Mouse (Mus musculus) heart, embryonic 11.5 days (tissue): Measurements from ENCODE around the gene Erp27. TPM values are rescaled to one million over a fixed set of nuclear protein-coding genes. Genes with fewer than 3 reads are reported as not detected.

Experiments used
- ATAC-seq: fragments of 200-750 bp; cut with Nextera tagmentation; replicated peaks from 2 replicates; pipeline ENCODE4 v1.8.0; 2017; ENCODE audit warnings: moderate library complexity; ENCODE audit not compliant: insufficient number of reproducible peaks, low FRiP score, low TSS enrichment
- H3K27ac ChIP-seq: fragments of 300-500 bp; sonication (generic); 2 replicates; pipeline ENCODE4 v1.5.1; 2014; ENCODE audit warnings: mild to moderate bottlenecking, low read depth, low read length
- H3K27me3 ChIP-seq: fragments of 300-500 bp; sonication (generic); 2 replicates; pipeline ENCODE4 v1.6.1; 2014; ENCODE audit warnings: mild to moderate bottlenecking, low read length, mixed read lengths; ENCODE audit not compliant: control insufficient read depth, insufficient read depth
- H3K36me3 ChIP-seq: fragments of 300-500 bp; sonication (generic); 2 replicates; pipeline ENCODE4 v1.6.1; 2014; ENCODE audit warnings: mild to moderate bottlenecking, low read length, moderate library complexity, mixed read lengths; ENCODE audit not compliant: control insufficient read depth, insufficient read depth
- H3K4me1 ChIP-seq: fragments of 300-500 bp; sonication (generic); 2 replicates; pipeline ENCODE4 v1.6.1; 2014; ENCODE audit warnings: low read length; ENCODE audit not compliant: control insufficient read depth, insufficient read depth
- H3K4me2 ChIP-seq: fragments of 300-500 bp; sonication (generic); 2 replicates; pipeline ENCODE4 v1.6.1; 2014; ENCODE audit warnings: mild to moderate bottlenecking, moderate library complexity
- H3K4me3 ChIP-seq: fragments of 300-500 bp; sonication (generic); 2 replicates; pipeline ENCODE4 v1.5.1; 2014; ENCODE audit warnings: low read depth, low read length
- H3K9ac ChIP-seq: fragments of 300-500 bp; sonication (generic); 2 replicates; pipeline ENCODE4 v1.6.1; 2014; ENCODE audit warnings: mild to moderate bottlenecking, low read depth, low read length, moderate library complexity
- H3K9me3 ChIP-seq: fragments of 300-500 bp; sonication (generic); replicated peaks from 2 replicates; pipeline ENCODE4 v1.6.1; 2016; ENCODE audit warnings: low read length; ENCODE audit not compliant: control insufficient read depth
- whole genome bisulfite sequencing: fragments of 180-500 bp; shearing (Covaris S2); extraction: QIAGEN DNeasy Blood & Tissue Kit; methylation state at CpG from one replicate; pipeline ENCODE4 v1.1.7; 2014; ENCODE audit not compliant: insufficient replicate concordance; 5-methylcytosine and 5-hydroxymethylcytosine counted together
- polyA plus RNA-seq: library from polyadenylated mRNA; unstranded; fragments of >200 nt; fragmentation: Nextera tagmentation; extraction: Ambion mirVana; gene quantifications from 2 replicates; pipeline ENCODE4 v1.2.1, GENCODE M21; 2014

Erp27 gene
- polyA plus RNA-seq, 1 experiment from 2014 or later, result 1.3 TPM

- Histone ChIP-seq H3K36me3 (no peaks in the 10 kb centered on the region), H3K4me2 (no peak overlapping the region), H3K9ac (no peak overlapping the region), H3K4me3 (no peak overlapping the region), H3K4me1 (peaks cover 12% of the 10 kb centered on the region), H3K9me3 (no peaks in the 10 kb centered on the region), H3K27me3 (no peaks in the 10 kb centered on the region), H3K27ac (no peak overlapping the region)
- 74% methylated on average over 19 of the region's 19 CpGs for WGBS
- no peak for ATAC-seq
Observed at GRCm38 (mm10) chr6:136906283-136906936, 15.6 kb downstream of the Erp27 start.

GRCm38 (mm10) chr6:136903885-136904470, 18.0 kb downstream of the Erp27 start:
- Histone ChIP-seq H3K4me2 (no peak overlapping the region), H3K9ac (no peak overlapping the region), H3K9me3 (no peaks in the 10 kb centered on the region), H3K27ac (no peak overlapping the region), H3K4me3 (no peak overlapping the region), H3K27me3 (no peaks in the 10 kb centered on the region), H3K36me3 (no peaks in the 10 kb centered on the region), H3K4me1 (peaks cover 6% of the 10 kb centered on the region; the same call in 1 of the 2 replicates)
- WGBS, result 71% methylated on average over 8 of the region's 8 CpGs
- no peak for ATAC-seq

DNA sequence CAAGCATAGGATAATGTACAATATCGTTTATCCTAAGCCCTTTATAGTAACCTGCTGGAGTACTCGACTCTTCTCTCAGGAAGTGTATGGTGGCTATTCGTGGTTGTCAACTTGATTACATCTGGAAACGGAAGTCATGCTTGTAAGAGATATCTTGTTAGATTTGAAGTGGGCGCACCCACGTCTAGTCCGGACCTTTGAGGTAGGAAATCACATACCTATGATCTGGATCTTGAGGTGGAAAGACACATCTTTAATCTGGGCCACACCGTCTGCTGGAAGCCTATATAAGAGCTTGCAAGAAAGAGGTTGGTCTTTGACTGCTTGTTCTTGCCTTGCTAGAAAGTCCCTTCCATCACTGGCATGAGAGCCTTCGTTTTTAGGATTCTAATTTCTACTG, 19.5 kb downstream of the Erp27 start:
- ATAC-seq, result no peak
- Histone ChIP-seq H3K4me3 (no peak overlapping the region), H3K27me3 (no peaks in the 10 kb centered on the region), H3K9ac (no peak overlapping the region), H3K36me3 (no peaks in the 10 kb centered on the region), H3K27ac (no peak overlapping the region), H3K4me1 (peaks cover 21% of the 10 kb centered on the region), H3K4me2 (no peak overlapping the region), H3K9me3 (no peaks in the 10 kb centered on the region)
- WGBS, result 82% methylated on average over 9 of the region's 9 CpGs

DNA sequence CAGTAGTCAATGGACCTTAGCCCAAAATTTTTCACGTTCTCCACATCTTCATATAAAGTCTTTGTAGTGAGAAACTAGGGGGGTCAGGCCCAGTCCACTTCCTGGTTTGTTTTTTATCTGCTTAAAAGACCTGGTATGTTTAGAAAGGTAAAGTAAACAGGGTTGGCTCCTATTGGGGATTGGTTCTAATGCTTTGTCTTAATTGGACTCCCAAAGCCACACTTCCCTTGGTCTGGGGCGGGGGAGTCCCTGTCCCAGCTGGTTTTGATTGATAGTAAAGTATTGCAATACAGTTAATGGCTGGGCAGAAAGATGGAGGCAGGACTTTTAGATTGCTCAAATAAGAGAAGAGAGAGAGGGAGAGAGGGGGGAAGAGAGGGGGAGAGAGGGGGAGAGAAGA, 21.0 kb downstream of the Erp27 start:
- H3K9me3 ChIP-seq, result no peaks in the 10 kb centered on the region

GRCm38 (mm10) chr6:136900369-136901009, 21.5 kb downstream of the Erp27 start:
- peaks cover 21% of the 10 kb centered on the region for H3K4me1 ChIP-seq
- no peak overlapping the region for H3K27ac ChIP-seq
- no peak for ATAC-seq

More for the DNA sequence above, 21.0 kb downstream of the Erp27 start:
- WGBS, result 66% methylated on average over 2 of the region's 2 CpGs
- Histone ChIP-seq H3K4me2 (no peak overlapping the region), H3K27me3 (no peaks in the 10 kb centered on the region), H3K27ac (no peak overlapping the region), H3K4me1 (peaks cover 21% of the 10 kb centered on the region), H3K9ac (no peak overlapping the region), H3K4me3 (no peak overlapping the region), H3K36me3 (no peaks in the 10 kb centered on the region)
- no peak for ATAC-seq

GRCm38 (mm10) chr6:136898954-136899353, 23.0 kb downstream of the Erp27 start:
- no peak for ATAC-seq
- H3K36me3 ChIP-seq, result no peaks in the 10 kb centered on the region
- H3K4me2 ChIP-seq, result no peak overlapping the region
- no peak overlapping the region for H3K4me3 ChIP-seq
- no peak overlapping the region for H3K9ac ChIP-seq
- no peaks in the 10 kb centered on the region for H3K9me3 ChIP-seq
- H3K4me1 ChIP-seq, result peaks cover 24% of the 10 kb centered on the region
- WGBS, result 51% methylated on average over 2 of the region's 2 CpGs
- H3K27me3 ChIP-seq, result no peaks in the 10 kb centered on the region
- H3K27ac ChIP-seq, result peak overlapping the region; percentile 74; the same call in 1 of the 2 replicates

More at GRCm38 (mm10) chr6:136900369-136901009, 21.5 kb downstream of the Erp27 start:
- Histone ChIP-seq H3K9me3 (no peaks in the 10 kb centered on the region), H3K27me3 (no peaks in the 10 kb centered on the region), H3K9ac (no peak overlapping the region), H3K4me3 (no peak overlapping the region), H3K4me2 (no peak overlapping the region), H3K36me3 (no peaks in the 10 kb centered on the region)
- WGBS, result 49% methylated on average over 4 of the region's 4 CpGs

- H3K9ac ChIP-seq, result no peak overlapping the region
- H3K9me3 ChIP-seq, result no peaks in the 10 kb centered on the region
- H3K4me2 ChIP-seq, result no peak overlapping the region
- H3K27me3 ChIP-seq, result no peaks in the 10 kb centered on the region
- H3K4me1 ChIP-seq, result peaks cover 24% of the 10 kb centered on the region
- H3K27ac ChIP-seq, result peak overlapping the region; percentile 74; the same call in 1 of the 2 replicates
- 28% methylated on average over 4 of the region's 4 CpGs for WGBS
- peak; percentile 72; the same call in 1 of the 2 replicates for ATAC-seq
- H3K4me3 ChIP-seq, result no peak overlapping the region
- H3K36me3 ChIP-seq, result no peaks in the 10 kb centered on the region
Observed at GRCm38 (mm10) chr6:136898222-136898621, 23.8 kb downstream of the Erp27 start.

DNA sequence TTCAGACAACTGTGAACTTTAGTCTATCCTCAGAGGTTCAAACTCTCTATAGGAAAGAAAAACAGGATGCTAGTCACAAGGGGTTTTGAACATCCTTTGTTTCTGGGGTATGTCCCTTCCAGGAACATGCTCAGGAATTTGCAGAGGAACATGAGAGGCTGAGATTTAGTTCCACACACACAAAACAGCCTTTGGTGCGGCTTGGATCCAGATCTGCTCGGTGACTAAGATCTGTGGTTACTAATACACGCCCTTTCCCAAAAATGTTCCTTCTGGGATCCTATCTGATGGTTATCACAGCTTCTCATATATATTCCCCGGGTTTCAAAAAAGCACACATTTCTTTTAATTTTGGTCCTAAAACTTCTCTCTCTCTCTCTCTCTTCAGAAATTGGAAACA, 24.2 kb downstream of the Erp27 start:
- 48% methylated on average over 4 of the region's 4 CpGs for WGBS
- H3K9me3 ChIP-seq, result no peaks in the 10 kb centered on the region
- no peaks in the 10 kb centered on the region for H3K36me3 ChIP-seq
- H3K4me1 ChIP-seq, result peaks cover 24% of the 10 kb centered on the region
- H3K9ac ChIP-seq, result no peak overlapping the region
- H3K27ac ChIP-seq, result peak overlapping the region; percentile 74
- no peak overlapping the region for H3K4me3 ChIP-seq
- no peaks in the 10 kb centered on the region for H3K27me3 ChIP-seq
- no peak overlapping the region for H3K4me2 ChIP-seq
- ATAC-seq, result no peak
